Mouse (Mus musculus): ENCODE data around the gene Man1a2.

DNA sequence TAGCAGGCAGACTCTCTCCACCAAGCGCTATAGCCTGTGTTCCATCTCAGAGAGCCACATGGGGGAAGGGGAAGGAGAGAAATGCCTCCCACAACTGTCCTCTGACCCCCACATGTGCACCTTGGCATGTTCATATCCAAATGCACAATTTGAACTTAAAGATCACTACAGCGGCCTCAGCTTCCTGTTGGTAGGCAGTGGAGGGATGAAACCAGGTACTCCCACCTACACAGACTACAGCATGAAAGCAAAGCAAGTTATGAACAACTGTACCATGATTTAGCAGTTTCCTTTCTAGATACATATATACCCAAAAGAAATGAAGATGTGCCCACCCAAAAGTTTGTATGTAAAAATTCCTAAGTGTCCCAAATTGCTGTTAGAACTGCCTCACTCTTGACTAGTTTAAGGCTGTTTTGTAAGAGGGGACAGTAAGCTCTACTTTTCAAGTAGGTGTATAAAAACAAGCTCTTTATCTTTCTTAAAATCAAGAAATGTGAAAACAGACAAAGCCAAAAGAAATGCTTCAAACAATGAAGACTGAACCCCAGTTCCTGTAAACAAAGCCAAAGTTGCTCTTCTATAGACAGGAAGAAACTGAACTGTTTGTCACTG lies 123.6 kb downstream of the Man1a2 start:
- TF ChIP-seq POLR2A (IDR thresholded peaks at IDR 0.05; ENCODE audit: extremely low read depth, insufficient read depth, low read length) (no peak), CTCF (IDR thresholded peaks at IDR 0.05; ENCODE audit: extremely low read depth, insufficient read depth, low read length) (no peak)

All from cortical plate, adult 2 months (tissue).